Mouse (Mus musculus) heart, embryonic 14.5 days (tissue): ENCODE data around the gene Bcl3. TPM values are rescaled to one million over a fixed set of nuclear protein-coding genes. Genes with fewer than 3 reads are reported as not detected.

Source experiments
- ATAC-seq: fragments of 200-750 bp; cut with Nextera tagmentation; 2 replicates; pipeline ENCODE4 v1.8.0; 2017; ENCODE audit warnings: low read depth, moderate TSS enrichment; ENCODE audit not compliant: insufficient number of reproducible peaks, insufficient read depth, low FRiP score
- H3K27ac ChIP-seq, 2 experiments: fragments of 200-500 bp in 1 of 2; fragments of 300-500 bp in 1 of 2; sonication (generic) in 1 of 2; replicated peaks in 1 of 2; 2 replicates each; pipeline ENCODE4 v1.5.1; 2012 to 2014; ENCODE audit warnings: low read depth in 2 of 2, low read length in 2 of 2, control low read depth in 1 of 2, mild to moderate bottlenecking in 1 of 2, mixed read lengths in 1 of 2; ENCODE audit not compliant: control insufficient read depth in 1 of 2, insufficient read depth in 1 of 2
- H3K27me3 ChIP-seq: fragments of 300-500 bp; sonication (generic); 2 replicates; pipeline ENCODE4 v1.6.1; 2014; ENCODE audit warnings: mild to moderate bottlenecking, low read length, control low read depth; ENCODE audit not compliant: control insufficient read depth, insufficient read depth
- H3K36me3 ChIP-seq: fragments of 300-500 bp; sonication (generic); 2 replicates; pipeline ENCODE4 v1.6.1; 2014; ENCODE audit warnings: mild to moderate bottlenecking, control low read depth, low read length, mixed read lengths; ENCODE audit not compliant: control insufficient read depth, insufficient read depth
- H3K4me1 ChIP-seq, 2 experiments: fragments of 200-500 bp in 1 of 2; fragments of 300-500 bp in 1 of 2; sonication (generic) in 1 of 2; 2 replicates each; pipeline ENCODE4 v1.6.1; 2012 to 2014; ENCODE audit warnings: low read length in 2 of 2, control low read depth in 1 of 2, mixed read lengths in 1 of 2; ENCODE audit not compliant: control insufficient read depth in 2 of 2, insufficient read depth in 2 of 2
- H3K4me2 ChIP-seq: fragments of 300-500 bp; sonication (generic); 2 replicates; pipeline ENCODE4 v1.6.1; 2014; ENCODE audit warnings: mild to moderate bottlenecking, low read length
- H3K4me3 ChIP-seq, 2 experiments: fragments of 200-500 bp in 1 of 2; fragments of 300-500 bp in 1 of 2; sonication (generic) in 1 of 2; 2 replicates each; pipeline ENCODE4 v1.5.1; 2012 to 2014; ENCODE audit warnings: low read length in 2 of 2, mild to moderate bottlenecking in 2 of 2, control low read depth in 1 of 2, low read depth in 1 of 2, moderate library complexity in 1 of 2; ENCODE audit not compliant: control insufficient read depth in 1 of 2, insufficient read depth in 1 of 2
- H3K9ac ChIP-seq: fragments of 300-500 bp; sonication (generic); 2 replicates; pipeline ENCODE4 v1.6.1; 2014; ENCODE audit warnings: mild to moderate bottlenecking, low read length
- H3K9me3 ChIP-seq: fragments of 300-500 bp; sonication (generic); 2 replicates; pipeline ENCODE4 v1.6.1; 2016; ENCODE audit warnings: low read length, control low read depth; ENCODE audit not compliant: control insufficient read depth
- WGBS: fragments of 180-500 bp; shearing (Covaris S2); extraction: QIAGEN DNeasy Blood & Tissue Kit; methylation state at CpG from one replicate; pipeline ENCODE4 v1.1.7; 2014; 5-methylcytosine and 5-hydroxymethylcytosine counted together
- polyA plus RNA-seq: library from polyadenylated mRNA; unstranded; fragments of >200 nt; fragmentation: Nextera tagmentation; extraction: Ambion mirVana; gene quantifications from 2 replicates; pipeline ENCODE4 v1.2.1, GENCODE M21; 2014

Gene Bcl3
- polyA plus RNA-seq, 1 experiment from 2014 or later, result 1.7 TPM

DNA sequence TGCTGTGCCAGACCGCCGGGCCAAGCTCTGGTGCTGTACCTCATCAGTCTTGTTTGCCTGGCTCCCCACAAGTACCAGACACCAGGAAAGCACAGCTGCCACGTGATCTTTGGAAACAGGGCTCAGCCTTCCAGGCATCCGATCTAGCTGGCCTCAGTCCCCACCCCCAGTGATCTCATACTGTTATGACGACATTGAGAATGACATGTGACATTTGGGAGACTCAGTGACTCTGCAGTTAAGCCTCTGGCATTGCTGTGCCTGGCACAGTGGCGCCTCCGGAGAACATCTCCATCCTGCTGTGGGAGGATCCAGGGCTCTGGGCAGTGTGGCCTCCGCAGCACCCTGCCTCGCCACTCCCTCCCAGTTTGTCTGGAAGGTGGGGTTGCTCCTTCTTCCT, 9.3 kb upstream of the Bcl3 start:
- no peak for ATAC-seq
- Histone ChIP-seq H3K4me2 (no peak overlapping the region), H3K36me3 (no peaks in the 10 kb centered on the region), H3K4me1 (peaks cover 7 to 12% of the 10 kb centered on the region in 2 experiments; a peak in 3 of 4 replicates), H3K27me3 (no peaks in the 10 kb centered on the region), H3K27ac (no peak overlapping the region), H3K9me3 (no peaks in the 10 kb centered on the region), H3K9ac (no peak overlapping the region), H3K4me3 (no peak overlapping the region)
- WGBS, result 42% methylated on average over 9 of the region's 9 CpGs

GRCm38 (mm10) chr7:19830682-19831156, 8.1 kb upstream of the Bcl3 start:
- no peaks in the 10 kb centered on the region for H3K9me3 ChIP-seq
- H3K4me3 ChIP-seq, result no peak overlapping the region
- H3K27me3 ChIP-seq, result no peaks in the 10 kb centered on the region
- ATAC-seq, result peak; percentile 82
- peaks cover 7 to 12% of the 10 kb centered on the region in 2 experiments; a peak in 3 of 4 replicates for H3K4me1 ChIP-seq
- 30% methylated on average over 13 of the region's 13 CpGs for WGBS
- no peak overlapping the region for H3K27ac ChIP-seq
- H3K4me2 ChIP-seq, result peak overlapping the region; percentile 24
- no peaks in the 10 kb centered on the region for H3K36me3 ChIP-seq
- 0 out of 2 replicates have a peak overlapping the region, but pooled peaks have one; percentile 13 for H3K9ac ChIP-seq

- WGBS, result 79% methylated on average over 3 of the region's 3 CpGs
Observed at GRCm38 (mm10) chr7:19829694-19830093, 7.1 kb upstream of the Bcl3 start.

DNA sequence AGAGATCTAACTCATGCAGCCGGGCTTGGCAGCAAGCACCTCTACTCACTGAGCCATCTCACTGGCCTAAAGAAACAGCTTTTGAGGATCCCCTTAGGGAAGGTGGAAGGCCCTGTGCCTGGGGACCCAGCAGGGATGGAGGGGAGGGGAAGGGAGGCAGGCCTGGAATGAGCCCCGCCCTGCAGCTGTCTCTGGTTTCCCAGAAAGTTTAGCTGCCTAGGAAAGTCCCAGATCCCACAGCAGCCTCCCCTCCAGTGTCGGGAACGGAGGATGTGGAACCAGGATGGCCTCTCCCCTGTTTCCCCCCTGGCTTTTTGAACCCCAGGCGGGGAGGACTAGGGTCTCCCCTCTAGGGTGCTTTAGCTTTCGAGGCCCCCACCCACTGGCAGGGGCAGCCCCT, 4.2 kb upstream of the Bcl3 start:
- Histone ChIP-seq H3K36me3 (no peaks in the 10 kb centered on the region), H3K4me3 (no peak overlapping the region), H3K4me1 (peaks cover 20 to 39% of the 10 kb centered on the region in 2 experiments), H3K27ac (no peak overlapping the region), H3K27me3 (peaks cover 15% of the 10 kb centered on the region), H3K4me2 (no peak overlapping the region), H3K9ac (no peak overlapping the region), H3K9me3 (no peaks in the 10 kb centered on the region)
- WGBS, result 45% methylated on average over 6 of the region's 6 CpGs
- no peak for ATAC-seq

More at GRCm38 (mm10) chr7:19829694-19830093, 7.1 kb upstream of the Bcl3 start:
- H3K4me3 ChIP-seq, result no peak overlapping the region
- no peak overlapping the region for H3K4me2 ChIP-seq
- H3K27ac ChIP-seq, result no peak overlapping the region
- H3K9ac ChIP-seq, result no peak overlapping the region
- 0 out of 2 replicates have a peak, but pooled peaks cover 4% of the 10 kb centered on the region for H3K27me3 ChIP-seq
- H3K9me3 ChIP-seq, result no peaks in the 10 kb centered on the region
- no peaks in the 10 kb centered on the region for H3K36me3 ChIP-seq
- H3K4me1 ChIP-seq, result peaks cover 7 to 14% of the 10 kb centered on the region in 2 experiments
- ATAC-seq, result no peak

DNA sequence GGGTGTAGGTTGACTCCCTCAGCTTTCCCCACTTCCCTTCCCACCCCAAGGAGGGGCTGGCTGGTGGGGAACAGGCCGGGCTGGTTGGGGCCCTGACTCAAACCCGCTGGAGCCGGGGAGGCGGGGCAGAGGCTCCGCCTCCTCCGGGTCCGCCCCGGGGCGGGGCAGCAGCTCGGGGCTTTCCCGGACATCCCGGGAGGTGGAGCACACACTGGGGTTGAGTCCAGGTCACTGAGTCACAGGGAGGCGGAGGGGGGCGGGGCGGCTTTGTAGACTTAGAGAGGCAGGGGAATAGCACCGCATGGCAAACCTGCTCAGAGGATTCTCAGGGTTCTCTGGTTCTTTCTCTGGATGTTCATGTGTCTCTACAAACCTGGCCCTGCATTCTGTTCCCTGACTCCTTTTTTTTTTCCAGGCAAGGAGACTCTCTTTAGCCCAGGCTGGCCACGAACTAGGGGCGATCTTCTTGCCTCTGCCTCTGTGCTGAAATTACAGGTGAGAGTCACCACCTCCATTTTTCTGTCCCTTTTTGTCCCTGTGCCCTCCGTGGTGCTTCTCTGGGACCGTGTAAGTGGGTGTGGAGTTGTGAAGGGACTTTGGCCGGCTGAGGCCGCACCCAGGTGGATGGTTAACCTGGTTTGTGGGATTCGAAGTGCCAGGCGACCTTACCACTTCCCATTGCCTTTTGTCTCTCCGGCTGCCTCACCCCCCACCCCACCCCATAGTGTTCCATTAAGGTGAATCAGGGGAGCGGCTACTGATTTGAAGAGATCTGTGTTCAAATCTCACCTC, 1.8 kb upstream of the Bcl3 start:
- Histone ChIP-seq H3K27me3 (peaks cover 22% of the 10 kb centered on the region), H3K27ac (peak overlapping the region in 1 of 2 experiments; percentile 58; a peak in 2 of 4 replicates), H3K36me3 (no peaks in the 10 kb centered on the region), H3K4me2 (peak overlapping the region; percentile 36), H3K4me1 (peaks cover 13 to 27% of the 10 kb centered on the region in 2 experiments), H3K4me3 (no peak overlapping the region), H3K9me3 (no peaks in the 10 kb centered on the region), H3K9ac (no peak overlapping the region)
- 23% methylated on average over 26 of the region's 26 CpGs for WGBS
- peak; percentile 71 for ATAC-seq

DNA sequence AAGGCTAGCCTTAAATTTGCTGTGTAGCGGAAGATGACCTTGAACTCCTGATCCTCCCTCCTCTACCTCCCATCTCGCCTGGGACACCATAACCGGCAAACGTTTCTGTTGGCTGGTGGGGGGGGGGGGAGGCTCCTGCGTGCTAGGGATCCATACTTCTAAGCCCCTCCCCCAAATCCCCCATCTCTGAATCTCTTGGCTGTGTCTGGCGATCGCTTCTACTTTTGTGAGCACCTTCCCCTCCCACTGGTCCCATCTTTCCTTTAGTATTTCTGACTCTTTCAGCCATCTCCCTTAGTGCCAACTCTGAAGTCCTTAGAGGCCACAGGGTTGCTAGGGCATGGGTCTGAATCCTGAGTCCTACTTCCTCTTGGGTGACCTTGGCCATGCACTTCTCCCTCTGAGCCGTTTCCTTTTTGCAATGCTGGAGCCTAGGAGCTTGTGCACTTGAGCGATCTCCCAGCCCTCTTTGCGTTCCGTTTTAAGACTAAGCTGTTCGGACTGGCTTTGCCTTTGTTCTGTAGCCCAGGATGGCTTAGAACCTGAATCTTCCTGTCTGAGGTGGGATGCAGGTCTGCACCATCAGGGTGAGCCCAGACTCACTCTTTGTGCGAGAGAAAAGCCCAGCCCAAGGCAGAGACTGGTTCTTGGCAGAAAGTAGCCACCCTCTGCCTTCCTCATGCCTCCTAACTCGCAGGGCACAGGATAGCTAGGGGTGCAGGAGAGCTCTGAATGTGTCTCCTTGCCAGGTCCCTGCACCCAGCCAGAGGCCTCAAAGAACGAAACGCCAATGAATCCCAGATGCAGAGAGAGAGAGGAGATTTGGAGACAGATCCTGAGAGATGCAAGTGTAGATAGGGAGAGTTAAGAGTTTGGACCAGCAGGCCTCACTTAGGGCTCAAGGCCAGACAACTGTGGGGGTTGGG, 949 bp upstream of the Bcl3 start:
- Histone ChIP-seq H3K9me3 (no peaks in the 10 kb centered on the region), H3K9ac (no peak overlapping the region), H3K4me2 (peak overlapping the region; percentile 87), H3K36me3 (no peaks in the 10 kb centered on the region), H3K27me3 (peaks cover 22% of the 10 kb centered on the region), H3K4me3 (no peak overlapping the region), H3K4me1 (peaks cover 13 to 27% of the 10 kb centered on the region in 2 experiments), H3K27ac (peak overlapping the region; percentile 33 to 58)
- no peak for ATAC-seq
- WGBS, result 22% methylated on average over 16 of the region's 16 CpGs

GRCm38 (mm10) chr7:19822193-19822592, 377 bp downstream of the Bcl3 start:
- WGBS, result 6% methylated on average over 20 of the region's 20 CpGs
- Histone ChIP-seq H3K9ac (peak overlapping the region; percentile 78), H3K27me3 (peaks cover 22% of the 10 kb centered on the region), H3K36me3 (no peaks in the 10 kb centered on the region), H3K27ac (0 out of 4 replicates have a peak overlapping the region, but pooled peaks of 1 of the 2 experiments have one; percentile 28), H3K4me2 (peak overlapping the region; percentile 87), H3K4me1 (peaks cover 14 to 33% of the 10 kb centered on the region in 2 experiments), H3K9me3 (no peaks in the 10 kb centered on the region), H3K4me3 (peak overlapping the region; percentile 53 to 55)
- ATAC-seq, result no peak
